Mouse (Mus musculus): Measurements from ENCODE around the gene Fcgbp.
A peak's percentile ranks its signal among the peaks of the same experiment; 100 is the strongest.
"Not testable (repeated sequence)": the region's sequence is repeated elsewhere in the genome, so short reads cannot be mapped to it uniquely, and the experiment has no call there.

The Fcgbp gene

GRCm38 (mm10) chr7:28149841-28150240 lies 78.8 kb downstream of the Fcgbp start:
- no peak for DNase-seq (ENCODE audit: low spot score)

GRCm38 (mm10) chr7:28151584-28152221 lies 80.7 kb downstream of the Fcgbp start:
- DNase-seq (ENCODE audit: low spot score), result peak; percentile 21

- DNase-seq (ENCODE audit: low spot score), result not testable (repeated sequence)
These were observed 82.6 kb downstream of the Fcgbp start for GRCm38 (mm10) chr7:28153595-28153994.

GRCm38 (mm10) chr7:28159292-28159691 lies 88.3 kb downstream of the Fcgbp start:
- DNase-seq (ENCODE audit: low spot score), result no peak

GRCm38 (mm10) chr7:28159893-28160292 lies 88.9 kb downstream of the Fcgbp start:
- no peak for DNase-seq (ENCODE audit: low spot score)

- no peak for DNase-seq (ENCODE audit: low spot score)
These were observed 90.2 kb downstream of the Fcgbp start for GRCm38 (mm10) chr7:28161163-28161749.

- no peak for DNase-seq (ENCODE audit: low spot score)
These were observed 94.4 kb downstream of the Fcgbp start for GRCm38 (mm10) chr7:28165406-28165805.

GRCm38 (mm10) chr7:28168320-28169115 lies 97.5 kb downstream of the Fcgbp start:
- peak; percentile 65 for DNase-seq (ENCODE audit: low spot score)

GRCm38 (mm10) chr7:28169489-28170422 lies 98.7 kb downstream of the Fcgbp start, which contains the start of gene Fbl:
Gene Fbl, plus strand, starts transcription at chr7:28169710.
- DNase-seq (ENCODE audit: low spot score), result peak; percentile 86
